Mouse (Mus musculus): ENCODE measurements around the gene Stxbp5. TPM values are rescaled to one million over a fixed set of nuclear protein-coding genes. Genes with fewer than 3 reads are reported as not detected.

The Stxbp5 gene
- total and polyA plus RNA-seq, 3 experiments, result 9.8 to 20.1 (median 11.2) TPM

- peak overlapping the region; percentile 80 for H3K4me2 ChIP-seq (ENCODE audit: insufficient read depth, low read depth, poor library complexity, severe bottlenecking)
- peak overlapping the region; percentile 77 for H3K9ac ChIP-seq (ENCODE audit: insufficient read depth, low read depth)
- peak; percentile 96 for DNase-seq (ENCODE audit: extremely low read depth)
- H3K27me3 ChIP-seq (replicated peaks), result no peaks in the 10 kb centered on the region
- peaks cover 4 to 28% of the 10 kb centered on the region in 2 experiments; a peak in 3 of 4 replicates for H3K4me1 ChIP-seq (ENCODE audit: control insufficient read depth in 1 of 2, insufficient read depth in 2 of 2)
- no peaks in the 10 kb centered on the region for H3K36me3 ChIP-seq (replicated peaks in 1 of 2; ENCODE audit: control insufficient read depth in 1 of 2, insufficient read depth in 1 of 2, low read length in 1 of 2)
- peak overlapping the region; percentile 65 for H3K27ac ChIP-seq (ENCODE audit: insufficient read depth, low read depth)
- in situ Hi-C loops (cut with MboI; ENCODE audit: low pct_ligation_motif_present, low pct_unique_long_range_greater_than_20kb, low sequenced_read_pairs), result no loop called here
- H3K4me3 ChIP-seq (replicated peaks in 1 of 3; ENCODE audit: low read depth in 2 of 3, low read length in 2 of 3, poor library complexity in 1 of 3), result peak overlapping the region; percentile 73 to 85 (median 74)
- no peaks in the 10 kb centered on the region for H3K9me3 ChIP-seq (replicated peaks; ENCODE audit: low read length)
- no peak for TF ChIP-seq ZC3H11A (IDR thresholded peaks at IDR 0.05; ENCODE audit: low read depth, low read length)
- peak; percentile 91; the same call in 1 of the 2 replicates for TF ChIP-seq KAT2A (IDR thresholded peaks at IDR 0.05; ENCODE audit: insufficient replicate concordance, low read length)
- TF ChIP-seq MAZ (IDR thresholded peaks at IDR 0.05; ENCODE audit: low read depth, low read length), result peak; percentile 66; the same call in 1 of the 2 replicates
- peak; percentile 34; the same call in 1 of the 2 replicates for TF ChIP-seq MXI1 (IDR thresholded peaks at IDR 0.05; ENCODE audit: low read depth, low read length)
- peak; percentile 37; the same call in 1 of the 2 replicates for TF ChIP-seq NRF1 (IDR thresholded peaks at IDR 0.05; ENCODE audit: low read depth, low read length)
- no peak for TF ChIP-seq POLR2A (IDR thresholded peaks at IDR 0.05; ENCODE audit: low read depth, low read length)
- TF ChIP-seq E2F4 (IDR thresholded peaks at IDR 0.05; ENCODE audit: insufficient replicate concordance, low read depth, low read length), result no peak
- 0 out of 2 replicates have a peak, but pooled peaks have one; percentile 8 for TF ChIP-seq EP300 (IDR thresholded peaks at IDR 0.05; ENCODE audit: low read length)
- TF ChIP-seq RAD21 (IDR thresholded peaks at IDR 0.05; ENCODE audit: low read depth, low read length), result no peak
- TF ChIP-seq HCFC1 (IDR thresholded peaks at IDR 0.05; ENCODE audit: low read depth, low read length), result peak; percentile 97
- TF ChIP-seq BHLHE40 (IDR thresholded peaks at IDR 0.05; ENCODE audit: low read depth, low read length), result no peak
- TF ChIP-seq IRF4 (IDR thresholded peaks at IDR 0.05; ENCODE audit: low read depth, low read length), result 0 out of 2 replicates have a peak, but pooled peaks have one; percentile 0
- peak; percentile 21; the same call in 1 of the 2 replicates for TF ChIP-seq SIN3A (IDR thresholded peaks at IDR 0.05; ENCODE audit: low read length)
- peak; percentile 88 for TF ChIP-seq ELF1 (IDR thresholded peaks at IDR 0.05; ENCODE audit: low read depth, low read length)
- TF ChIP-seq GABPA (IDR thresholded peaks at IDR 0.05; ENCODE audit: insufficient replicate concordance, low read depth, low read length), result peak; percentile 17; the same call in 1 of the 2 replicates
- peak; percentile 92 for TF ChIP-seq CHD2 (IDR thresholded peaks at IDR 0.05; ENCODE audit: low read length)
- H3K79me2 ChIP-seq (replicated peaks; ENCODE audit: control insufficient read depth, extremely low read depth, insufficient read depth, poor library complexity, severe bottlenecking), result peaks cover 23% of the 10 kb centered on the region
- dilution Hi-C loops (cut with MboI; ENCODE audit: extremely low pct_ligation_motif_present, extremely low pct_unique_long_range_greater_than_20kb, low sequenced_read_pairs), result no loop called here
These were observed 889 bp upstream of the Stxbp5 start for GRCm38 (mm10) chr10:9901697-9902239.

- peak overlapping the region; percentile 77 for H3K9ac ChIP-seq (ENCODE audit: insufficient read depth, low read depth)
- no peak for TF ChIP-seq ZMIZ1 (IDR thresholded peaks at IDR 0.05; ENCODE audit: low read depth, low read length)
- TF ChIP-seq RCOR1 (conservative IDR thresholded peaks at IDR 0.05; ENCODE audit: low read depth, low read length), result no peak
- no peak for TF ChIP-seq HCFC1 (IDR thresholded peaks at IDR 0.05; ENCODE audit: low read depth, low read length)
- no peak for TF ChIP-seq IRF4 (IDR thresholded peaks at IDR 0.05; ENCODE audit: low read depth, low read length)
- TF ChIP-seq CTCF (conservative IDR thresholded peaks at IDR 0.05 in 1 of 2, IDR thresholded peaks at IDR 0.05 in 1 of 2; ENCODE audit: low read depth in 2 of 2, low read length in 2 of 2), result no peak
- TF ChIP-seq USF2 (conservative IDR thresholded peaks at IDR 0.05; ENCODE audit: low read depth, low read length), result no peak
- no peak for TF ChIP-seq JUND (conservative IDR thresholded peaks at IDR 0.05; ENCODE audit: low read depth, low read length)
- no peak for TF ChIP-seq ZNF384 (IDR thresholded peaks at IDR 0.05; ENCODE audit: low read depth, low read length)
- TF ChIP-seq BHLHE40 (IDR thresholded peaks at IDR 0.05; ENCODE audit: low read depth, low read length), result no peak
- no peak for TF ChIP-seq RAD21 (IDR thresholded peaks at IDR 0.05; ENCODE audit: low read depth, low read length)
- peaks cover 0 to 2% of the 10 kb centered on the region in 2 experiments for H3K36me3 ChIP-seq (replicated peaks in 1 of 2; ENCODE audit: control insufficient read depth in 1 of 2, insufficient read depth in 1 of 2, low read length in 1 of 2)
- in situ Hi-C loops (cut with MboI; ENCODE audit: low pct_ligation_motif_present, low pct_unique_long_range_greater_than_20kb, low sequenced_read_pairs) (no loop called here), dilution Hi-C loops (cut with MboI; ENCODE audit: extremely low pct_ligation_motif_present, extremely low pct_unique_long_range_greater_than_20kb, low sequenced_read_pairs) (no loop called here)
- H3K79me2 ChIP-seq (replicated peaks; ENCODE audit: control insufficient read depth, extremely low read depth, insufficient read depth, poor library complexity, severe bottlenecking), result peaks cover 23% of the 10 kb centered on the region
- peaks cover 0 to 23% of the 10 kb centered on the region in 2 experiments; a peak in 2 of 4 replicates for H3K4me1 ChIP-seq (ENCODE audit: control insufficient read depth in 1 of 2, insufficient read depth in 2 of 2)
- H3K4me3 ChIP-seq (replicated peaks in 1 of 3; ENCODE audit: low read depth in 2 of 3, low read length in 2 of 3, poor library complexity in 1 of 3), result peak overlapping the region; percentile 73 to 85 (median 74)
- H3K9me3 ChIP-seq (replicated peaks; ENCODE audit: low read length), result no peaks in the 10 kb centered on the region
- no peaks in the 10 kb centered on the region for H3K27me3 ChIP-seq (replicated peaks)
- peak overlapping the region; percentile 74 for H3K27ac ChIP-seq (ENCODE audit: insufficient read depth, low read depth)
- peak overlapping the region; percentile 100; the same call in 1 of the 2 replicates for H3K4me2 ChIP-seq (ENCODE audit: insufficient read depth, low read depth, poor library complexity, severe bottlenecking)
- DNase-seq (ENCODE audit: extremely low read depth), result peak; percentile 28
These were observed 386 bp downstream of the Stxbp5 start for GRCm38 (mm10) chr10:9900315-9901070.
